Mouse (Mus musculus) ES-Bruce4 (cell line): ENCODE results near the gene 1700029J07Rik.

Experiments used
- CTCF ChIP-seq: IDR thresholded peaks from one replicate; pipeline ENCODE4 v1.8.1; 2011; ENCODE audit warnings: low read depth, low read length
- POLR2A ChIP-seq: IDR thresholded peaks from one replicate; pipeline ENCODE4 v1.8.1; 2011; ENCODE audit warnings: low read length; ENCODE audit not compliant: insufficient read depth

- TF ChIP-seq POLR2A, result no peak
- TF ChIP-seq CTCF, result no peak
Measured at GRCm38 (mm10) chr8:45905591-45906250, 69.3 kb downstream of the 1700029J07Rik start.
